Mouse (Mus musculus) G1E (cell line): ENCODE measurements at regions not wholly inside any gene's neighbourhood (a gene's known extent, or its start where the extent isn't known, plus 50 kb on each side); places are given as distances from the start of the nearest gene placed in this dataset.

Experiments used
- CTCF ChIP-seq: IDR thresholded peaks from 2 replicates; pipeline ENCODE4 v1.5.1; 2012; ENCODE audit warnings: low read depth, low read length, inconsistent platforms, mixed read lengths
- GATA1 ChIP-seq: IDR thresholded peaks from 2 replicates; pipeline ENCODE4 v1.6.1; 2012; ENCODE audit warnings: borderline replicate concordance, low read length, inconsistent platforms, mixed read lengths
- GATA2 ChIP-seq: IDR thresholded peaks from 2 replicates; pipeline ENCODE4 v1.6.1; 2012; ENCODE audit warnings: low read depth, low read length, inconsistent platforms, borderline replicate concordance

DNA sequence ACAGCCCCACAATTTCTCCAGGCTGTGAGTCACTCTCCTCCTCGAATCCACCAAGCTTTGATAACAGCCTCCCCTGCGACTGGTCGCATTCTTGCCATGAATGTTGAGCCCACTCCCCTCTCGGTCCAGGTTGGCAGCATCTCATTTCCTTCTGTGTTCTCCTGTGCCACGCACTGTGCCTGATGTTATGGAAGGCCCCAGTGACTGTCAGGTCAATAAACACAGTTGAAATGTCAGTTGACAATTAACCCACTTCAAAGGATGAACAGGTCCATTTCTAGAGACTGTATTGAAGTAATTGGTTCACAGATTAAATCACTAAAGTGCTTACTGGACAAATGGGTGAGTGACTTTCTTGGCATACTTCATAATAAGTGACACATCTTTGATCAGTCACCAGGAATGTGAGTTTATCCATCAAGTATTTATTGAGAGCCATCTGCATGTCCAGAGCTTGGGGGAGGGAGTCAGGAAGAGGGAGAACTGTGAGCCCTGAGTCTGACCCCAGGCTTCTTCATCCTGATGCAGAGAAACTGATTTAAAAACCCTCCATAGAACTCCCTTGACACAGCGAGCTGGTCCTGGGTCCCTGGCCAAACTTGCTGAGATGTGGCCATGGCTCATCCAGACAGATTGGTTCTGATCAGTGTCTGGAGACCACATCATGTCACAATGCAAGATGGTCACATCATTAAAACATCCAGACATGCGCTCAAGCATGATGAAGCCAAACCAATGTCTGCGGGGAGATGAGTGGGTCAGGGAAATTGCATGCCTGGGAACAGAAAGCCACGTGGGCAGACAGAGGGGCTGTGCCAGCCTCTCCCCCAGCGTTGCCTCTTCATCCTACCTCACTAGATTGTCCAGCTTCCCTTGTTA lies 560.7 kb downstream of the Bnc2 start:
- no peak for TF ChIP-seq CTCF
- TF ChIP-seq GATA1, result no peak
- no peak for TF ChIP-seq GATA2
